Mouse (Mus musculus): ENCODE measurements around the gene Adamts14.

Adamts14 gene

DNA sequence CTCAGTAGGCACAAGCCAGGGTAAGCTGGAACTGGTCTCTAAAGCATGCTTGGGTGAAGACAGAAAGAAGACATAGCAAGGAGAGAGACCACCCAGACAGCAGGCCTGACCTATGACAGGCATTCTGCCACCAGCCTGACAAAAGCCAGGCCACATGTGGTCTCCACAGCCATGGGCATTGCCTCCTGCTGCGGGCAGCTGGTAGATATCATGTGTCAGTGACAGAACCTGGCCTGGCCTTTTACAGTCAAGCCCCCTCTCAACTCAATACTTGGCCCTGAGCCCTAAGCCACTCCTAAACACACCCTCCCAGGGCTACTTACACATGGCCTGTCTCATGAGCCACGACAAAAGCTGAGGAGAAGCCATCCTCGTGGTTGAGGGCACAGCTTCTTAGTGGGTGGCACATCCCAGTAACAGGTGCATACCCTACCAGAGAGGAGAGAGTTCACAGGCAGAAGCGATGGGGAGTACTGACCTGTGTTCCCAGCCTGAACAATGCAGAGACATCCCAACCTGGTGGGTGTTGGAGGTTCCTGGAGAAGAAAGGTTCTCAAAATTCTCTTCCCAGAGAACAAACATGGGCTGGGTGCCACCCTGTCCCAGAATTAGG lies 46.3 kb downstream of the Adamts14 start:
- no peak for DNase-seq

DNA sequence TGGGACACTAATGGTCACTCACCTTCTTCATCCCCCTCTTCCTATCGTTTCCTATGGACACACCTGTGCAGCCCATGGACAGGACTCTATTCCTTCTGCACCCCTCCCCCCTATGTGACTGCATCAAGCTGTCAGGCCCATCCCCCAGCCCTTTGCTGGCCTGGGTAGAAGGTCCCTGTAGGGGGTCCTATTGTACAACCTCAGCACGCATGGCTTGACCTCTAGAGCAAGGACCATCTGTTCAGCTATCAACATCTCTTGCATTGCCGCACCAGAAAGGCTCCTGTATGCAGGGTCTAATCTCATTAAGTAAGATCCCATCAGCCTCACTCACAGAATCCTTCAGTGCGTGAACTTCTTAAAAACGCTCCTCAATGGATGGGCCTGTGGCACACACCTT lies 47.5 kb downstream of the Adamts14 start:
- no peak for DNase-seq

DNA sequence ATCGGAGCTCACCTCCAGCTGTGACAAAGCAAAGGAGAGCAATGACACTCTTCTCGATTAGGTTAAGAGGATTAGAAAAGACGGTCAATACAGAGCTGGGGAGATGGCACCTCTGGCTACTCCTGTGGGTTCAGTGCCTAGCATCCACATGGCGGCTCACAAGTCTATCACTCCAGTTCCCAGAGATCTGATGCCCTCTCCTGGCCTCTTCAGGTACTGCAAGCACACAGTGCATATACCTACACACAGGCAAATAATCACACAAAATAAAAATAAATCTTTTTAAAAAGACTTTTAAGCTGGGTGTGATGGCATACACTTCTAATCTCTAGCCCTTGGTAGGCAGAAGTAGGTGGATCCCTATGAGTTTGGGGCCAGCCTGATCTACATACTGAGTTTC lies 53.9 kb downstream of the Adamts14 start:
- no peak for DNase-seq

DNA sequence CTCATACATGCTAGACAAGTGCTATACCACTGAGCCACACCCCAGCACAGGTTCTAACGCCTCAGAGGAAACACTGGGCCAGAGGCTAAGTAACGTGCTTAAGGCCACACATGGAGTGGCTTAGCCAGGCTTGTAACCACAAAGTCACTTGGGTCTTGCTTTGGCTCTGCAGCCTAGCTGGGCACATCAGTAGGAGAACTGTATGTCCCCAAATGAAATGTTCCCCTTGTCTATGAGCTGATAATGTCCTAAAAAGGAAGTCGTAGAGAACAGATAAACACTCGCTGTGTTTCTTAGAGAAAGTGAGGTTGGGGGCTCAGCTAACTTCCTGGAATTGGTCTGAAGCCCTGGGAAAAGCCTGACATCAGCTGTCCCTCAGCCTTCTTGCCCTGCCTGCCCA lies 57.1 kb downstream of the Adamts14 start:
- no peak for DNase-seq

DNA sequence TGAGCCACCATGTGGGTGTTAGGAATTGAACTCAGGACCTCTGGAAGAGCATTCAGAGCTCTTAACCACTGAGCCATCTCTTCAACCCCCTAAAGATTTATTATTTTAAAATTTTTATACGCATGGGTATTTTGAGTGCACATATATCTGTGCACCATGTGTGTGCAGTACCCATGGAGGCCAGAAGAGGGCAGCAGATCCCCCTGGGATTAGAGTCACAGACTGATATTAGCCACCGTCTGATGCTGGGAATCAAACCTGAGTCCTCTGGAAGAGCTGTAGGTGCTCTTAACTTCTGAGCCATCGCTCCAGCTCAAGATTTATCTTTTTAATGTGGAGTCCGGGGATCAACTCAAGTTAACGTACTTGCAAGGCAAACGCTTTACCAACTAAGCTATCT lies 57.6 kb downstream of the Adamts14 start:
- DNase-seq = peak in 1 of 2 experiments; percentile 6

DNA sequence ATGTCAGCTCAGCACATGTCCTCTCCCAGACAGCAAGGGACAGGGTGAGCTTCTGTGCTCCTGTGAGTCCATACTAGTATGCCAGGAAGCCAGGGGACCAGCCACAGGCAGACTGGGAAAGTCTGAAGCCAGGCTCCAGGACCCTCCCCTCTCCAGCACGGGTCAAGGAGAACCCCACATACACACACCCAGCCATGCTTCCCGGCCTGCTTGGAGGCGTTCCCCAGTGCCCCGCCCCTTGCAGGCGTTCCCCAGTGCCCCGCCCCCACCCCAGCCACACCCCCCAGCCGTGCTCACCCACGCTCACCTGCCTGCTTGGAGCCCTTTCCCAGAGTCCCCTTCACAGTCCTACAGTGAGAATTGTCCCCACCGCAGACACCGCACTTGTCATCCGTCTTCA lies 60.4 kb downstream of the Adamts14 start:
- no peak for DNase-seq

DNA sequence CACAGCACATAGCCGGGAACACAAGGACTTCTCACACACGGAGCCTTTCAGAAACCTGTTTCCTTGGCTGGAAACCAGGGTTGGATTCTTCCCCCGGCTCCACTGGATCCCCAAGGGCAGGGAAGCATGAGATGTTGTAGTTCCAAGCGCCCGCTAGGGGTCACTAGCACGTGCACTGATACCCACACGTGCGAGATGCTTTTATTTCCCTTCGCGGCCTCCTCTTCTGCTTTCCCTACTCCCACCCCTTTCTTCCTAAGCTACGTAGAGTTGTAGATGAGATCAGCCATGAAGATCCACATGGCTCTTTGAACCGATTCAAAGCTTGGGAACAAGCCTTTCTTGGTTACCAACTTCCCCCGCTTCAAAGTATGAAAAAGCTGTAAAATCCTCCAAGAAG lies 61.5 kb downstream of the Adamts14 start:
- DNase-seq = peak; percentile 59 to 70

DNA sequence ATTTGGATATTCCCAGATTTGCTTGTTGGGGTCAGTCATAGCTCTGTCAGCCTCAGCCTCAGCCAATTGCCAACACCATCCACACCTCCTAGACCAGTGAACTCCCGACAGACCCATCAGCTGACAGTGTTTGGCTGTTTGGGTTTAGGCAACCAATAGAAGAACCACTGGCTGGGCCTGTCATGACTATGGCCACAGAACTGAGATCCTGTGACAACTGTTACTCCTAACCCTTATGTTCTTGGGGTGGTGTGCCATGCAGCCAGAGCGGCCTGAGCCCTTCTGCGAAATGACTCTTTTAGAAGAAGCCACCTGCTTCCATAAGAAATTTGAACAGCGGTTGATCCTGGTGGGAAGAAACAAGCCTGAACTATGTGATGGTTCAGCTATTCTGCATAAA lies 62.1 kb downstream of the Adamts14 start:
- DNase-seq = no peak

DNA sequence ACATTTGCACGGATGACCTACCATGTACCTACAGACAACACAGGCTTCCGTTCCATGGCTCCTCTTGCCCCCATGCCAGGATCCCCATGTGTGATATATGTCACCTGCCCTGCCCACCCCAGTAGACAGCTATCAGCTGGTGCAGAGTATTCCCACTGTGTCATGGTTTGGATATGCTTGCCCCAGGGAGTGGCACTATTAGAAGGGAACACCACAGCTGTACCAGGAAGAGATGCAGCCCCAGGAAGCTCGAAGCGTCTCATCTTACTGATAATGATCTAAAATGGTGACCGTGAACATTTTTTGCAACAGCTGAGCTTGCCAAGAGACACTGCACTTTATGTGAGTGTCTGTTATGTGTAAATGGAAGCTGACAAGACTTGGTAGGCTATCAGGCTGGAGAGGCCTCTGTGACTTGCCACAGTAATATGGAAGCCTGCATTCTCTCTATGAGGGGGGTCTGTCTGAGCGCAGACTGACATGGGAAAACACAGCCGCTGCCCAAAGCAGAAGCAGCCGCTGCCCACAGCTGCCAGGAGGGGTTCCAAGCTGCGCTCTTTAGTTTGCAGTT lies 65.0 kb downstream of the Adamts14 start:
- no peak for DNase-seq

DNA sequence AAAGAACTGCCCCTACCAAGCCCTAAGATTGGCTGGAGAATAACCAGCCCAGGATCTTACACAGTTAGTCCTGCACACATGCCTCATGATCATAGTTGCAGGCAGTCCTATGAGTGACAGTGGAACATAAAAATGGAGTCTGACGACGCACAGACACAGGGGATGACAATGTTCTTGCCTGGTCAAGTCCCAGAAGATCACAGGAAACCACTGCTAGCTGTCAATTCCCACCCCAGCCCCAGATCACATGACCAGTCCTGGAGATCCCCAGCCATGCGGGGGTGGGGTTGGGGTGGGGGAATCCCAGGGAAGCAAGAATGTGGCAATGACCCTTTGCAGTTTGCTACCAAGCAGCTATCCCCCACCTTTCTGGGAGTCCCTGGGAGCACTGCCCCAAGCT lies 69.3 kb downstream of the Adamts14 start:
- DNase-seq = no peak

DNA sequence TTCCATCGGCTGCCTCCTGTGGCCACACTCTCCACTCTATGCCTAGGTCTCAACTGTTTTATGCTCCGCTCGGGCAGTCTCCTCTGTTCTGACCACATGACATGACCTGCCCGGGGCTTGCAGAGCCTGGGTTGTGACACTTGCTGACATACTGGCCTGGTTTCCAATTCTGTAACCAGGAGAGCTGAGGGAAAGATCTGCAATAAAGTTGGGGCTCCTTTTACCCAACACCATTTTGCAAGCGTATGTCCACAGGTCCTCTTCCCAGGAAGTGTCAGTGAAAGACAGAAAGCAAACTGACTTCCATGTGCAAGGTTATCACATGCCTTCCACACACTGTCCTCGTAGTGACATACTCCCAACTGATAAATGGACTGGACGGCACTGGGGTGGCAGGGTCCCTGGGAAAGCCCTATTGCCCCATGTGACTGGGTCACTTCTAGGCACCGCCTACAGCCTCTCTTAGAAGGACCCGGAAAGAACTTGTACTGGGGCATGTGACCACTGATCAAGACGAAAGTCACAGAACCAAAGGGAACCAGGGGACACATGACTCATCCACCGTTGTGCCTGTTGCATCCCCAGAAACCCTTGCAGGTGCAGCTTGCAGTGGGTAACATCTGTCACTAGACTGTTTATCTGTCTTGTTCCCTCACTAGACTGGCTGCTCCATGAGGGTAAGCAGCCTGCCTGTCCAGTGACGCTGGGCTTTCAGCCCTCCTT lies 71.5 kb downstream of the Adamts14 start:
- DNase-seq = no peak

DNA sequence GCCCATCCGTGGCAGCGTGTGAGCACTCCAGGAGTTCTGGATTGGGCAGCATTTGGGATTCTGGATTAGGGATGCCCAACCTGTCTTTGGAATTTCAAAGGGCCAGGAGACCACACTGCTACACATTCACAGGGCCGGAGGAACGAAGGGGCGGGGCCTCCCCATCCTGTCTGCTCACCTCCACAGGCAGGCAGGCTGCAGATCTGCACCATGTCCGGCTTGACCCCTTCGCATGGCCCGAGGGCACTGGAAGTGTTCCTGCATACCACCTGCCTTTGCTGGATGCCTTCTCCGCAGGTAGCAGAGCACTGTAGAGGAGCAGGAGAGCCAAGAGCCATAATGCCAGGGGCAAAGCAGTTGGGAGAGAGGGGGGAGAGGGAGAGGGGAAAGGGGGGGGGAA lies 72.2 kb downstream of the Adamts14 start:
- no peak for DNase-seq

DNA sequence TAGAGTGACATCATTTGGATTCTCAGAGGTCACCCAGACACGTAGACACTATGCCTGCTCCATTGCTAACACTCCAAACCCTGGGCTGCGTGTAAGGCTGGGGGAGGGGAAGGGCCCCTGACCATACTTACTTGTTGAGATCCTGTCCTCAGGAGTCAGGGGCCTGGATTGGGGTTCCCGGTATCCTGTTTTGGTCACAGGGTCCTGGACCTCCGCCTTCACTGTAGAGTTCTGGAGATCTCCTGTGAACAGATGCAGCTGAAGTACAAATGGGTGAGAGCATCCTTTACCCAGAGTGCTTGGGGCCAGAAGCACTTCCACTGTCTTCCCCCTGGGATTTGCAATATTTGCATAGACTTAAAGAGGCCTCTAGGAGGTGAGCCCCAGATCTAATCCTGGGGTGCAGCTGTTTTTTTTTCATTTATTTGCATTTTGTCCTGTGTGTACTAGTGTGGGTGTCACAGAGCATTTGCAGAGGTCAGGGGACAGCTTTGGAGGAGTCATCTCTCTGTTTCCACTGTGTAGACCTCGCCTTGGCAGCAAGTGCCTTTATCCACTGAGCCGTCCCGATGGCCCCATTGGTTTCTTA lies 72.9 kb downstream of the Adamts14 start:
- no peak for DNase-seq

DNA sequence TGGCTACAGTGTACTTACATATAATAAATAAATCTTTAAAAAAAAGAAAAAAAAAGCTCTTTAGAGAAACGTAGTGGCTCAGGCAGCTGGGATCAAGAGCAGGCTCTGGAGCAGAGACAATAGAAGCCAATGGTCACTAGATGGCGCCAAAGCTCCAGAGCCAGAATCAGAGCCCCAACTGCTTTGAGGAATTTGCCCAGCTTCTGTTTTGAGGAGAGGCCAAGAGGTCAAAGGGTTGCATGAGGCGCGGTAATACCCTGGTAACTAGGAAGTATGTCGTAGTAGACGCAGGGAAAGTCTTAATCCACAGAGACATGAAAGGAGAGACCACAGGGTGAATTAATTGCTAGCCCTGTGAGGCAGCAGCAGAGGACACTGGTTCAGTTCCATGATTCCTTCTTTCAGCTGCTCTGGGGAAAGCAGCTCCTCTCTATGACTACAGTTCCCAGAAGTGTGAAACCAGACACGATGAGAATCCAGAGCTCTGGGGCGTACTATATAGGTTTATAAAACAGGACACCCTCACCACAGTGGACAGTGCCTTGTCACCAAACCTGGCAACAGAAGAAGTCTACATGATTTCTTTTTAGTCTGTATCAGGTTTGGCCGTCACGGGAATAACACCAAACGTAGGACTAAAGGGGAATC lies 73.5 kb downstream of the Adamts14 start:
- peak; percentile 77 to 83 for DNase-seq

DNA sequence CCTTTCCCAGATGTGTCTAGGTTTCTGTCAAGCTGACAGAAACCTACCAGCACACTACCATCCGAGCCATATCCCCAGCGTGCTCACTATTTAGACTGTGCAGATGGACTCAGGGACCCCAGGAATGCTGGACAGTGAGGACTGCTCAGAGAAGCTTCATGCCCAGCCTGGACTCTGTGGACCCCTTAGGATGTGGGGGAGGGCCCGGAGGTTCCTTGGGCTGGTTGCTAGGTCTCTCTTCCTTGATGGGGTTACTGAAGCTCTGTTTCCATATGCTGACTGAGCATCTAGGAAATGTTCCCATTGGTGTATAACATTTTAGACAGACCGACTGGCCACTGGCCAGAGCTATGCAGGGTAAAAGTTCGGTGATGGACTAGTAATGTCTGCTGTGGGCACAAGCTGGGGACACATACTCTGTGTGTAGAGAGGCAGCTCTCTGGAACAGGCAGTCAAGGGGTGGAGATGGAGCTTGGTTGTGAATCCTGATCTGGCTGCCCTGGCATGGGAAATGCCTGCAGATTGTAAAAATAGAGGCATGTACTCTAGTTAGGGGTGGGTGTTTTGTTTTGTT lies 77.4 kb downstream of the Adamts14 start:
- DNase-seq = no peak

DNA sequence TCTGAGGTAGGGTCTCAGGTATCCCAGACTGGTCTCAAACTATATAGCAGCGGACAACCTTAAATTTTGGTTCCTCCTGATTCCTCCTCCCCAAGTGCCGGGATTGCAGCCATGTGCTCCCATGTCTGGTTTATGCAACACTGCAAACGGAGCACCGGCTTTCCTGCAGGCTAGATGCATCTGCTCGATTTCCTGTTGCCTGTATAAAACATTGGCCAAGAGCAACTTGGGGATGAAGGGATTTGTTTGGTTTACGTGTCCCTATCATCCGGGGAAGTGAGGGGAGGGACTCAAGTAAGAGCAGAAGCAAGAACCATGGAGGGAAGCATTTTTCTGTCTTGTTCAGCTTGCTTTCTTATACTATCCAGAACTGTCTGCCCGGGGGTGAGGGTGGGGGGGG lies 78.0 kb downstream of the Adamts14 start:
- DNase-seq = no peak

DNA sequence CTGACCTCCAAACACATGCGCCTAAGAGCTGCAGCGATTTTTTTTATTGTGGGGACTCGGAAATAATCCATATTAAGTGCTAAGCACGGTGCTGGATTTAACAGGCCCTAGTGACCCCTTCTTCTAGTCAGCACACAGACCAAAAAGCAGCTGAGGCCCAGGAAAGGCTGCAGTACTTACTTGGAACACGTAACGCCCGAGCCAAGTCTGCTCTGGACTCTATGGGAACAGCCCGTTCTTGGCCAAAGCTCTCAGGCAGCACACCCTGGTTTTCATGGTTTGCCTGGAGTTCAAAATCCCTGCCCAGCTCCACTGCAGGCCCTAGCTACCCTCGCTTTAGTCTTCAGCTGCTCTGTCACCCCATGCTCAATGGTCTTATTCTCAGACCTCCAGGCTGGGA lies 78.6 kb downstream of the Adamts14 start:
- DNase-seq = no peak

DNA sequence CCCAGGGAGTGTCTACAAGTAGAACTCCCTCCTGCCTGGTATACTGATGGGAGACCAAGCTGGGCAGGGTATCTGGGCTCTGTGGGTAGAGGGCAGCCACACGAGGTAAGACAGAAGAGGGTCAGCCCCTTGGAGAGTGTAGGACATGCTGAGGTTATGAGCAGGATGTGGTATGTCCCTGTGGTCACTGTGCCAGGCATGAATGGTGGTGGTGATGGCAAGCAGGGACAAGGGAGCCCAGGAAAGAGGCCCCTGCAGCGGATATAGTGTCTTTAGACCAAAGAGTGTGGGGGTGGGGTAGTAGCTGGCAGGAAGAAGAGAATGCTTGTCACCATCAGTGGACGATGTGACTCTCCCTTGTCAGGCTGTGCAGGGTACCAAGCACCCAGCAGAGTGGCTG lies 85.2 kb downstream of the Adamts14 start:
- no peak for DNase-seq

DNA sequence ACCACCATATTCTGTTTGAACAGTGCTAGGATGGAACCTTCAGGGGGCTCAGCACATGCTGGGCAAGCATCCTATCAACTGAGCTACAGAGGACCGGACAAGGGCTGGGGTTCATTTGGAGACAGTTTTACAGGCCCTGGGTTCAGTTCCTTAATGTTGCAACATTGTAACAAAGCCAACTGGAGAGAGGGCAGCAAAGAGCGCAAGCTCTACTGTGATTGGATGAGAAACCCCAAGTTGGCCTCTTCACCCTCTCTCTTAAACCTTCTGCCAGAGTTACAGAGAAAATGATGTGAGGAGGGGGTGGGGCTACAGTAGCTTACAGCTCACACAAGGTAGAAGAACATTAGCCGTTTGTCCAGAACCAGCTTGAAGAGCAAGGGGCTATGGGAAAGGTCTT lies 86.2 kb downstream of the Adamts14 start:
- no peak for DNase-seq

DNA sequence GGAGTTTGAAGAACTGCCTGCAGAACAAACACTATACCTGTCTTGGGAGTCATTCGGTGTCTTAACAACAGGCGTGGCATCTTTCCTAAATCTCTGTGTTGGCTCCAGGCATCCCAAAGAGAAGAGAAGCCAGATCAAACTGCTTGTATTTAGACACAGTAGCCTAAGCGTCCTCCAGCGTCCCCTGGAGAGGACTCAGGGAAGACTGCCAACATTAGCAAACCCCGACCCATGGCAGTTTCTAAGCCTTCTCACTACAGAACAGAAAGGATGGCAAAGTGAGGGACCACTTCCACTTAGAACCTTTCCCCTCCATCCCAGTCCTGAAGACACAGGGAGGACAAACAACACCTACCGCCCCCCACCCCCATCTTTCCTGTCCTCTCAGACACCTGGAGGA lies 93.3 kb downstream of the Adamts14 start:
- no peak for DNase-seq

DNA sequence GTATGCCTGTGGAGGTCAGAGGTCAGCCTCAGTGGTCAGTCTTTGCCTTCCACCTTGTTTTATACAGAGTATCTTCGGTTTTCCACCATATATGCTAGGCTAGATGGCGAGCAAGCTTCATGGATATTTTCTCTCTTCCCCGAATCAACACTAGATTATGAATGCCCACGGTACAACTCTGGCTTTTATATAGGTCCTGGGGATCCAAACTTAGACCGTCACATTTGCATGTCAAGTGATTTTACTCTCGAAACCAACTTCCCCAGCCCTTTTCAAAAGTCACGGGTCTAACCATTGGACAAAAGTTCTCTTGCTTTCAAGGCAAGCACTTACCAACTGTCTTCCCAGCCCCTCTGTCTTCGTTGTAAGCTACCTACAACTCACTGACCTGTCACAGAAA lies 94.6 kb downstream of the Adamts14 start:
- DNase-seq = no peak

DNA sequence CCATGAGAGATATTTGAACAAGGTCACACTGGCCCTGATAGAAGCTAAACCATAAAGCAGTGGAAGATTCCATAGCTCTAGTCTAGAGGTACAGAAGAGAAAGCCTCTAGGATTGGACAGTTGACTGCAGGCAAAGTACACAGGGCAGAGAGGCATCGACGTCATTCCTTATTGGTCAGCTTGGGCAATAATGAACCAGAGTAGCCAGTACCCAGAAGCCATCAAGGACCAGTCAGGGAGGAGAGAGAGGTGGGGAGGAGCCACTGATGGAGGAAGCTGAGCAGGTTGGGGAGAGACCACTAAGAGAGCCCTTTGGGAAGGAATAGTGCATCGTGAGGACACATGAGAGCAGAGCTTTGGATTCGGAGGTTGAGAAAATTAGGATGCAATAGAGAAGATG lies 95.5 kb downstream of the Adamts14 start:
- DNase-seq = no peak

DNA sequence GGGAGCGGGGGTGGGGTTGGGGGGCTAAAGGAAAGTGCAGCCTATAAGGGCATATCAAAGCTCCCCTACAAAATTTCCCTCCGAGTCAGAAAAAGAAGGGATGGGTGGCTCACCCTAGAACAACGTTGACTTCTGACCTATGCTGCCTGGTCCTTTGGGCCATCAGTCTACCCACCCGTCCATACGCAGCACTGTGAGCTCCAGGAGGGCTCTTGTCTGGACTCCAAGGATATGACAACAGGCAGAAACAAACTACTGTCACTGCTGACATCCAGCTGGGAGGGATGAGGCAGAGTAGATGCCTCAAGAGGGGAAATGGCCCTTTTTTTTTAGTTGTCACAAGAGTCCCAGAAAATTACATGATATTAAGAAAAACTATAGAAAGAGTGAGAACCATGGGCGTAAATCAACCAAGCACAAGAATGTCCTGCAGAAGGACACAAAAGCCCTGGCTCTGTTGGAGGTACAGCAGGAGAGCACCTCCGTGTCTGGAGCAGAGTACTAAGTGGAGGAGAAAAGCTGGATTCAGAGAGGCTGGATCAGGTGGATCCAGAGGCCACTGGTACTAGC lies 96.9 kb downstream of the Adamts14 start:
- DNase-seq = no peak

Data from kidney, postnatal 25 days (tissue).